Mouse (Mus musculus) MEL (cell line): ENCODE measurements around the gene Irf2bp2. TPM values are rescaled to one million over a fixed set of nuclear protein-coding genes. Genes with fewer than 3 reads are reported as not detected.
A peak's percentile ranks its signal among the peaks of the same experiment; 100 is the strongest.

Source experiments
- DNase-seq: peaks from one replicate; pipeline ENCODE4 v3.0.0; 2011; ENCODE audit warnings: low read depth, low spot score
- H3K27ac ChIP-seq: 2 replicates; pipeline ENCODE4 v1.5.1; 2012; ENCODE audit warnings: low read depth, mild to moderate bottlenecking, control low read depth, low read length, moderate library complexity; ENCODE audit not compliant: control insufficient read depth
- H3K27me3 ChIP-seq, 2 experiments: fragments of 150-350 bp in 1 of 2; sonication (generic) in 1 of 2; 2 replicates each; pipeline ENCODE4 v1.6.1; 2012; ENCODE audit warnings: low read length in 2 of 2, mild to moderate bottlenecking in 2 of 2, improper control_type of control experiment in 1 of 2, moderate library complexity in 1 of 2; ENCODE audit not compliant: insufficient read depth in 2 of 2, control insufficient read depth in 1 of 2
- H3K36me3 ChIP-seq, 2 experiments: 2 replicates each; pipeline ENCODE4 v1.6.1; 2012 to 2014; ENCODE audit warnings: low read length in 2 of 2, improper control_type of control experiment in 1 of 2, inconsistent platforms in 1 of 2, mild to moderate bottlenecking in 1 of 2; ENCODE audit not compliant: insufficient read depth in 2 of 2, control insufficient read depth in 1 of 2
- H3K4me1 ChIP-seq, 2 experiments: fragments of 150-350 bp in 1 of 2; sonication (generic) in 1 of 2; 2 replicates each; pipeline ENCODE4 v1.6.1; 2012; ENCODE audit warnings: low read length in 2 of 2, improper control_type of control experiment in 1 of 2, mild to moderate bottlenecking in 1 of 2; ENCODE audit not compliant: insufficient read depth in 2 of 2, control insufficient read depth in 1 of 2
- H3K4me3 ChIP-seq, 2 experiments: fragments of 150-350 bp in 1 of 2; sonication (generic) in 1 of 2; 2 replicates each; pipeline ENCODE4 v1.5.1; 2012; ENCODE audit warnings: low read depth in 2 of 2, low read length in 2 of 2, mild to moderate bottlenecking in 2 of 2, moderate library complexity in 2 of 2, control low read depth in 1 of 2, improper control_type of control experiment in 1 of 2; ENCODE audit not compliant: control insufficient read depth in 1 of 2, insufficient read depth in 1 of 2
- H3K79me2 ChIP-seq: 2 replicates; pipeline ENCODE4 v1.6.1; 2012; ENCODE audit warnings: mild to moderate bottlenecking, low read length, moderate library complexity; ENCODE audit not compliant: control insufficient read depth, poor library complexity, insufficient read depth
- H3K9ac ChIP-seq: 2 replicates; pipeline ENCODE4 v1.6.1; 2012; ENCODE audit warnings: low read depth, mild to moderate bottlenecking, control low read depth, low read length, moderate library complexity; ENCODE audit not compliant: control insufficient read depth, poor library complexity, severe bottlenecking
- H3K9me3 ChIP-seq: fragments of 150-350 bp; sonication (generic); replicated peaks from 2 replicates; pipeline ENCODE4 v1.6.1; 2012; ENCODE audit warnings: mild to moderate bottlenecking, low read length, improper control_type of control experiment, moderate library complexity; ENCODE audit not compliant: insufficient read depth
- CHD1 ChIP-seq: IDR thresholded peaks from 2 replicates; pipeline ENCODE4 v1.6.1; 2012; ENCODE audit warnings: low read depth, mild to moderate bottlenecking, inconsistent platforms, low read length, improper control_type of control experiment
- CHD2 ChIP-seq: IDR thresholded peaks from 2 replicates; pipeline ENCODE4 v1.6.1; 2011; ENCODE audit warnings: low read length, improper control_type of control experiment
- CTCF ChIP-seq, 3 experiments: IDR thresholded peaks in 2 of 3; conservative IDR thresholded peaks in 1 of 3; 2 replicates each; pipeline ENCODE4 v1.5.1; 2011 to 2012; ENCODE audit warnings: low read length in 3 of 3, low read depth in 2 of 3, mild to moderate bottlenecking in 2 of 3, improper control_type of control experiment in 1 of 3, inconsistent platforms in 1 of 3, mixed read lengths in 1 of 3, moderate library complexity in 1 of 3; ENCODE audit not compliant: control insufficient read depth in 1 of 3, insufficient read depth in 1 of 3, poor library complexity in 1 of 3, severe bottlenecking in 1 of 3
- ETS1 ChIP-seq: IDR thresholded peaks from 2 replicates; pipeline ENCODE4 v1.6.1; 2012; ENCODE audit warnings: low read depth, mild to moderate bottlenecking, inconsistent platforms, low read length, improper control_type of control experiment, moderate library complexity
- GABPA ChIP-seq: IDR thresholded peaks from 2 replicates; pipeline ENCODE4 v1.6.1; 2012; ENCODE audit warnings: low read depth, mild to moderate bottlenecking, inconsistent platforms, low read length, improper control_type of control experiment, moderate library complexity
- KAT2A ChIP-seq: conservative IDR thresholded peaks from 2 replicates; pipeline ENCODE4 v1.6.1; 2012; ENCODE audit warnings: low read depth, low read length, improper control_type of control experiment, inconsistent platforms
- MAX ChIP-seq: IDR thresholded peaks from 2 replicates; pipeline ENCODE4 v1.6.1; 2011; ENCODE audit warnings: low read length, improper control_type of control experiment
- MAZ ChIP-seq: IDR thresholded peaks from 2 replicates; pipeline ENCODE4 v1.6.1; 2012; ENCODE audit warnings: low read depth, mild to moderate bottlenecking, inconsistent platforms, low read length, improper control_type of control experiment
- MYB ChIP-seq: IDR thresholded peaks from 2 replicates; pipeline ENCODE4 v1.6.1; 2011; ENCODE audit warnings: mild to moderate bottlenecking, low read depth, low read length, improper control_type of control experiment
- NRF1 ChIP-seq: IDR thresholded peaks from 2 replicates; pipeline ENCODE4 v1.6.1; 2014; ENCODE audit warnings: low read depth, mild to moderate bottlenecking, inconsistent platforms, low read length, improper control_type of control experiment, moderate library complexity; ENCODE audit not compliant: poor library complexity, insufficient read depth, severe bottlenecking
- POLR2AphosphoS2 ChIP-seq: IDR thresholded peaks from 2 replicates; pipeline ENCODE4 v1.6.1; 2011; ENCODE audit warnings: low read length, improper control_type of control experiment
- POLR2AphosphoS5 ChIP-seq: IDR thresholded peaks from 2 replicates; pipeline ENCODE4 v1.6.1; 2012; ENCODE audit warnings: low read depth, borderline replicate concordance, mild to moderate bottlenecking, inconsistent platforms, low read length, moderate library complexity, mixed read lengths
- RAD21 ChIP-seq: IDR thresholded peaks from 2 replicates; pipeline ENCODE4 v1.6.1; 2011; ENCODE audit warnings: mild to moderate bottlenecking, low read depth, low read length, improper control_type of control experiment
- RCOR1 ChIP-seq: IDR thresholded peaks from 2 replicates; pipeline ENCODE4 v1.6.1; 2012; ENCODE audit warnings: low read depth, mild to moderate bottlenecking, inconsistent platforms, low read length, improper control_type of control experiment
- SMC3 ChIP-seq: IDR thresholded peaks from 2 replicates; pipeline ENCODE4 v1.6.1; 2011; ENCODE audit warnings: low read depth, low read length, improper control_type of control experiment
- TBP ChIP-seq: IDR thresholded peaks from 2 replicates; pipeline ENCODE4 v1.8.0; 2011; ENCODE audit warnings: low read depth, low read length, improper control_type of control experiment
- USF1 ChIP-seq: IDR thresholded peaks from 2 replicates; pipeline ENCODE4 v1.6.1; 2014; ENCODE audit warnings: low read depth, mild to moderate bottlenecking, inconsistent platforms, low read length, improper control_type of control experiment, moderate library complexity
- USF2 ChIP-seq, 2 experiments: IDR thresholded peaks; 2 replicates each; pipeline ENCODE4 v1.6.1; 2011 to 2012; ENCODE audit warnings: improper control_type of control experiment in 2 of 2, low read length in 2 of 2, borderline replicate concordance in 1 of 2, inconsistent platforms in 1 of 2, low read depth in 1 of 2, mild to moderate bottlenecking in 1 of 2; ENCODE audit not compliant: insufficient read depth in 1 of 2
- ZC3H11A ChIP-seq: IDR thresholded peaks from 2 replicates; pipeline ENCODE4 v1.6.1; 2012; ENCODE audit warnings: low read depth, mild to moderate bottlenecking, inconsistent platforms, low read length, improper control_type of control experiment
- ZKSCAN1 ChIP-seq: IDR thresholded peaks from 2 replicates; pipeline ENCODE4 v1.6.1; 2012; ENCODE audit warnings: low read depth, mild to moderate bottlenecking, inconsistent platforms, low read length, improper control_type of control experiment, moderate library complexity
- ZMIZ1 ChIP-seq: IDR thresholded peaks from 2 replicates; pipeline ENCODE4 v1.6.1; 2012; ENCODE audit warnings: low read depth, mild to moderate bottlenecking, inconsistent platforms, low read length, improper control_type of control experiment, moderate library complexity
- ZNF384 ChIP-seq: IDR thresholded peaks from 2 replicates; pipeline ENCODE4 v1.6.1; 2012; ENCODE audit warnings: low read depth, mild to moderate bottlenecking, inconsistent platforms, low read length, improper control_type of control experiment
- polyA plus RNA-seq, 2 experiments: library from polyadenylated mRNA; stranded (reverse) in 1 of 2; unstranded in 1 of 2; fragments of >175 nt in 1 of 2; fragments of >200 nt in 1 of 2; gene quantifications; 2 replicates each; pipeline versions ENCODE4 v1.2.1 to v1.2.4; 2012; ENCODE audit warnings: low replicate concordance in 2 of 2, low read depth in 1 of 2; ENCODE audit not compliant: insufficient read length in 2 of 2, insufficient read depth in 1 of 2, missing spikeins in 1 of 2
- total RNA-seq: library from RNA; depleted of rRNA; stranded (reverse); fragments of 300-350 nt; gene quantifications from 2 replicates; pipeline ENCODE4 v1.2.3, GENCODE M21; 2012

The Irf2bp2 gene
- total and polyA plus RNA-seq, 3 experiments, result 17.1 to 30.4 TPM; not detected in 1

DNA sequence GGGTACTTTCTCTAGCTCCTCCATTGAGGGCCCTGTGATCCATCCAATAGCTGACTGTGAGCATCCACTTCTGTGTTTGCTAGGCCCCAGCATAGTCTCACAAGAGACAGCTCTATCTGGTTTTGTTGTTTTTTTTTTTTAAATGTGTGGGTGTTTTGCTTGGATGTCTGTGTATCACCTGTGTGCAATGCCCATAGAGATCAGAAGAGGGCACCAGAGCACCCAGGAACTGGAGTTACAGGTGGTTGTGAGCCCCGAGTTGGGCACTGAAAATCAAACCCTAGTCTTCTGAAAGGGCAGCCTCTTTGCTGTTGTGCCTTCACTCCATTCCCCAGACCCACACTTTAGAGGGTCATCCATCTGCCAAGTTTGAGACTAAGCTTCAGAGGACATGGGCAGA lies 13.7 kb downstream of the Irf2bp2 start:
- H3K27me3 ChIP-seq, result no peaks in the 10 kb centered on the region
- TF ChIP-seq USF1 (no peak), ZMIZ1 (no peak), RAD21 (peak; percentile 47), MAX (no peak), USF2 (IDR thresholded peaks at IDR 0.05; ENCODE audit: borderline replicate concordance in 1 of 2, insufficient read depth in 1 of 2, low read depth in 1 of 2, low read length in 2 of 2) (no peak), SMC3 (peak; percentile 50), ZC3H11A (peak; percentile 43), ZNF384 (peak; percentile 57; the same call in 1 of the 2 replicates), TBP (no peak), CTCF (IDR thresholded peaks at IDR 0.05 in 2 of 3, conservative IDR thresholded peaks at IDR 0.05 in 1 of 3; ENCODE audit: control insufficient read depth in 1 of 3, insufficient read depth in 1 of 3, low read depth in 2 of 3, low read length in 3 of 3, poor library complexity in 1 of 3, severe bottlenecking in 1 of 3) (peak; percentile 20 to 46 (median 45); a peak in 5 of 6 replicates)
- peaks cover 0 to 4% of the 10 kb centered on the region in 2 experiments; a peak in 2 of 4 replicates for H3K36me3 ChIP-seq
- H3K4me3 ChIP-seq, result no peak overlapping the region
- peaks cover 6% of the 10 kb centered on the region; the same call in 1 of the 2 replicates for H3K79me2 ChIP-seq
- peaks cover 4 to 12% of the 10 kb centered on the region in 2 experiments; a peak in 3 of 4 replicates for H3K4me1 ChIP-seq
- DNase-seq, result peak; percentile 40
- no peak overlapping the region for H3K27ac ChIP-seq
- H3K9me3 ChIP-seq, result no peaks in the 10 kb centered on the region
- no peak overlapping the region for H3K9ac ChIP-seq

DNA sequence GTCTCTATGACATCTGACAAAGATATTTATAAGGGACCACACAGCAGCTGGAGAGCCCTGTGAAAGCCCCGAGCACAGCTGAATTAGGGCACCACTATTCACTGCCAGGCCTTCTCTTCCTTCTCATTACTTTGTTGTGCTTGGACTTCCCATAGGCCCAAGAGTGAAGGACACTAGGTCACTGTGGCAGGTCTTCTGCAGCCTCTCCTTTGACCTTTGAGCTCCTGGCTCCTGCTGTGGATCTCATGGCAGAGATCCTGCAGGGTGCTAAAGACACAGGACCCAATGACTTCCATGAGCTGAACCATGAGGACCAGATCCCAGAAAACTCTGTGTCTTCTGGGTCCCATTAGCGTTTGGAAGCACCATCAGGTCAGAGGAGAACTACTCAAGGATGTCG lies 15.1 kb downstream of the Irf2bp2 start:
- Histone ChIP-seq H3K9ac (no peak overlapping the region), H3K9me3 (no peaks in the 10 kb centered on the region), H3K27me3 (no peaks in the 10 kb centered on the region), H3K4me3 (no peak overlapping the region), H3K27ac (no peak overlapping the region), H3K36me3 (no peaks in the 10 kb centered on the region; a peak in 1 of 4 replicates), H3K79me2 (no peaks in the 10 kb centered on the region), H3K4me1 (peaks cover 0 to 9% of the 10 kb centered on the region in 2 experiments; a peak in 2 of 4 replicates)
- no peak for DNase-seq
- no peak for TF ChIP-seq POLR2AphosphoS2
- no peak for TF ChIP-seq CHD2
- no peak for TF ChIP-seq RCOR1
- no peak for TF ChIP-seq KAT2A
- no peak for TF ChIP-seq MAZ
- TF ChIP-seq CHD1, result no peak
- no peak for TF ChIP-seq POLR2AphosphoS5
- TF ChIP-seq GABPA, result no peak
- no peak for TF ChIP-seq NRF1
- no peak for TF ChIP-seq MYB
- no peak for TF ChIP-seq ZKSCAN1
- no peak for TF ChIP-seq USF1
- TF ChIP-seq ETS1, result no peak
